Mouse (Mus musculus) c-Kit-positive CD71-positive TER-119-negative erythroid progenitor cells, embryonic 14.5 days (primary cell): ENCODE data around the gene E130114P18Rik.
A peak's percentile ranks its signal among the peaks of the same experiment; 100 is the strongest.

Experiments used
- DNase-seq: peaks from one replicate; pipeline ENCODE4 v3.0.0-alpha.2; 2013; ENCODE audit warnings: low read depth

E130114P18Rik gene

DNA sequence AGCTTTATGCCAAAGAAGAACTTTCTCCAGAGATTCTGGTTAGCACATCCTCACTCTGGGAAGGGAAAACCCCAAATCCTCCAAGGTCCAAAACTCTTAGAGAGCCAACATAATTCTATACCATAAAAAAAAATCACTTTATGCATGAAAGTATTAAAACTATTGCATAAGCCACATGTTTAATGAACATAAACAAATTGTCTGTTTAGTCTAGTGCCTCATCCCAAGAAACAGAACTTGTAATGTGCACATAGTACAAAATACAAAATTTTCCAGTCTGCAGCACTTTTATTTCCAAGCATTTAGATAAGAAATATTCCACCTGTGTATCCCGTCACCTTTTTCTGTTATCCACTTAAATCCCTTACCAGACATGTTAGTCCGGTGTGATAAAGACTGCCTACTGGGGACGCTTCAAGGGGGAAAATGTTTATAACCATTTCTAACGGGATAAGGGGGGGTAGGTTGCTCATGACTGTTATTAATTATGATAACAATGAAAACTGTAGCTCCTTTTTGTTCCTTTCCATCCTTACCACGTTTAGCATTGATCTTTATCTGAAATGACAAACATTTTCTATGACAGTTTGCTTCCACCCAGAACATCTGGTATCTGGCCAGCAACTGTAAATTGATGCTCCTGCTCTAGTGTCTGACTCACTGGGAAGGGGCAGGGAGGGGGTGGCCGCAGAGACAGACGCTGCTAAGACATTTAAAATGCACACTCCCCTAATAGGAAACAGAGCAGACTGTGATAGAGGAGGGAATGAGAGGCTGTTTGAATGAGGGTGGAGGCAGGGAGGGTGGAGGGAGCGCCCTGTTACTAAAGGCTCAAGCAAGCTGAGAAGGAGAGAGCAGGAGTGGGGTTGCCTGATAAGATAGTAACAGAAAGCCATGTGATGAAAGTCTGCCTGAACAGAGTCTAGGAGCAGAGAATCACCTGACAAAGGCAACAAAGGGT is 176.7 kb downstream of the E130114P18Rik start:
- peak; percentile 66 for DNase-seq

DNA sequence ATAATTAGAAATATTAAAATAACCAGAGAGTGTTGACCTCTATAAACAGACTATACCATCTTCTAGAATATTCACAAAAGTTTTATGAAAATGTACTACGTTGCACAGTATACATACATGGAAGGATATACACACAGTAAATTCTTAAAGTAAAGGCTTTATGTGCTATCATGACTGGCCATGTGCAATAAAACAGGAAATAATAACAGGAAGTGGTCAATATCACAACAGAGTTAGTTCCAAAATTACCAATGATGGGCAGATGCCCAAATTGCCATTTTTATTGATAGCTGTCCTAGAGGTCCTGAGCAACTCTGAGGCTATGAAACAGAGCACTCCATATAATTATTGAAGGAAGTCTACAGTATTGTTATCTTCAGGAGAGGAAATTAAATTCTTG is 180.4 kb downstream of the E130114P18Rik start:
- DNase-seq = no peak

GRCm38 (mm10) chr4:97596348-97596747 is 181.5 kb downstream of the E130114P18Rik start:
- DNase-seq = no peak

DNA sequence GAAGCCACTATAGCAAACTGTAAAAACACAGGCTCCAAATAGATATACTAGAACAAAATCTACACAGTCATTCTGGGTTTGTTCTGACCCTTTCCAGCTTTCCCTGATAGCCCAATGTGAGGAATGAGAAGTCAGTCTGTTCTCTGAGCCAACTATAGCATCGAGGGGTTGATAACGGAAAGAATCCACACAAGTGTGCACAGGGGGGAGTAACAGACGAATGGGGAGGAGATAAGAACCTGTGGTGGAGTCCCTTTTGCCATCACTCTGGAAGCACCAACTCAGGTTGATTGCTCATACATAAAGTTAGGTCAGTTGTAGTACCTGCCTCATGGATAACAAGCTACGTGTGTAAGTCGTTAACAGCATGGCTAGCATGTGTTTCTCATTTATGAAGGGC is 184.0 kb downstream of the E130114P18Rik start:
- no peak for DNase-seq

DNA sequence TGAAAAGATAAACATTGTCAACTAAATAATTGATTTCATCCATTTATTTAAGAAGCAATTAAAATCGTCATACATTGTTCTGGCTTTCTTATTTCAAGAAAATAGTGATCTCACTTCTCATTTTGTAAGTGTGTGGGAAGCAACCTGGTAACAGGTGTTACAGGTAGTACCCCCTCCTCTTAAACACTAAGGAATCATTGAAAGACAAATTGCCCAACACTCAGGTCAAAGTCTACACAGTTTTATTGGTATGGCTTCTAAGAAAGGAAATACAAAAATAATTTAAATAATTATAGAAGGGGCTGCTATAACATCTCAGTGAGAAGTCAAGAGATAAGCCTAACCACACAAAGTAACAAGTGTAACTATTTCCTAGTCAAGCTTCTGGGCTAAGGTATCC is 188.1 kb downstream of the E130114P18Rik start:
- DNase-seq = no peak

DNA sequence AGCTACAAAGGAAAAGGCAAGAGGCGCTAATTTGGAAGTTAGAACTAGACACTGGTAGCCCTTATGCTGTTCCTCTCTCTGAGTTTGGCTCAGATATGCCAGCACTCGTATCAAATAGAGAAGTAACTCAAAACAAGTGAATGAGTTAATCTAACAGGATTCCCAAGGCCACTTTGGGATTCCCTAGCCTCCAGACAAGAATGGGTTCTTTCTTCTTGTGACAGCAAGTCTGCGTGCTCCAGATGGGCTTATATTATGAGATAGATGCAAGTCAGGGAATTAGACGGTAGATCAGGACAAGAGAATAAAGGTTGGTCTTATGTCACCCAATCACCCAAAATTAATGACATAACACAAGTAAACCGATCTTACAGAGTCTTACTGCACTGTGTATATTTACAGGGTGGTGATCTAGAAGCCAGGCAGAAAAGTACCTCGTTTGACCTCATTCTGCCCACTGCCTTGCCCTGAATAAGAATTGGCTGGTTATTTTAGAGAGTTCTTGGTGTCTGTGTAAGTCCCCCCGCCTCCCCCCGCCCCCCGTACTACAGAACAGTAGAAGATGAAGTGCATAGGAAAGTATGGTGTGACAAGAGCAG is 190.4 kb downstream of the E130114P18Rik start:
- DNase-seq = no peak

DNA sequence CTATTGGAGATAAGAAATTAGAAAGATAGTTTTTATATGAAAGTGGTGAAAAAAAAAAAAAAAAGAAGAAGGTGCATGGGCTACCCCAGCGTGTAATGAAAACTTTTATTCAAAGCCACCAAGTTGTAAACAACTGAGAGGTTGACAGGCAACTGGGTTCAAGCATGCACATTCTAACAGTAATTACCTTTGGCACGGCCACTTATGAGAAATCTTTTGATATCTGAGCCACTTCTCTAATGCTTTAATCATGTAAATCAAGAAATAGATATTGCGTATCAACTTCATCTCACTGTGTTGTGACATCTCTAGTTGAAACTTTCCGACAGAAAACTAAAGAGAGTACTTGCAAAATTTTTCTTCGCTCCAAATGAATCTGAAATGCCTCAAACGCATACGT is 192.7 kb downstream of the E130114P18Rik start:
- no peak for DNase-seq

DNA sequence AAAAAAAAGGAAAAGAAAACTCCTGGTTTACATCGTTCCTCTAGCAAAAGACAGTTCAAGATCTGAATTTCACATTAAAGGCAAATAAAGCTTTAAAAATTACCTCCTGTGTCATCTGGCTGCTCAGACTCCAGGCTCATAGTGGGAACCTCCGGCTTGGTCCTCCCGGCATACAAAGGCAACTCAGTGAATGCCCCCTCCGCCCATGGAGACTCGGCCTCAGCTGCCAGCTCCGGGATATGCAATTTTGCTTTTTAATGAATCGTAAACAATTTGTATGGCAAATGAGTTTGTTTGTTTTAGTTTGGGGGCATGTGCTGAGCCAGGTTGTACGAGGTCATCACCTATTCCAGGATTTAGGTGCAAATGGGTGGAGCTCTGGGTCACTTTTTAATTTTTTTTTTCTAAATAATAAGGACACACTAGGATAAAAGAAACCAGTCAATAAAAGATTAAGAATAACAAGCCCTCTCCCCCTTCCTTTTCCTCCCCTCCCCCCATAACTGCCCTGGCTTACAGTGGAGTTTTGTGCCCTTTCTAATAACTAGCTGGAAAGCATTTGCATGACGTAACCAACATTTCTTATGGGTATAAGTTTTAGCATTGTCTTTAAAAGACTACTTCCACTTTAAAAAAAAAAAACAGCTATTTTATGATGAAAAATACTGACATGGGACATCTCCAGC is 193.3 kb downstream of the E130114P18Rik start:
- no peak for DNase-seq

DNA sequence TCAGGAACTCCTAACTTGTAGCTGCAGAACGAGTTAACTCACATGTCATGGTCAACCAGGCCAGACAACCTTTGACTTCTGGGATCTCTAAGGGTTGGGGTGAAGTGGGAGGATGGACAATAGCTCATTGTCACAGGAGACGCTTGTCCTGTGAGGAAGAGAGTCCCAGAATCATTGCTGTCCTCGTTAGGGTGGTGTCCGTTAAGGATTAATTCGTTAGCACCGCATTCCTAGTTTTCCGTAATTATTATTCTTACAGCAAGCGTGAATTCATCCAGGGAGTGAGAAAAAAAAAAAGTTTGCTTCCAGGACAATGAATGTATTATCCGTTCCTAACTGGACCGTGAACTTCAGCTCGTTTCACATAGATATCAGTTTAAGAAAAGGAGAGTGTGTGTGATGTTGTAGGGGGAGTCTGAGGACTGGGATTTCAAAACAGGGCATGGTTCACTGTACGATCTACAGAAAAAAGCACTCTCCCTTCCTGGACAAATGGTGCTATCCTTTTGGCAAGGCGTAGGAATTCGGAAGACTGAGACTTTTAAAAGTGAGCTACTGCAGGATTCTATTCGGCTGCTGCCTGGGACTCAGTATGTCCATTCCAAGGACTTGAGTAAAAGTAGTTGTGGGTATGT is 195.0 kb downstream of the E130114P18Rik start:
- no peak for DNase-seq

DNA sequence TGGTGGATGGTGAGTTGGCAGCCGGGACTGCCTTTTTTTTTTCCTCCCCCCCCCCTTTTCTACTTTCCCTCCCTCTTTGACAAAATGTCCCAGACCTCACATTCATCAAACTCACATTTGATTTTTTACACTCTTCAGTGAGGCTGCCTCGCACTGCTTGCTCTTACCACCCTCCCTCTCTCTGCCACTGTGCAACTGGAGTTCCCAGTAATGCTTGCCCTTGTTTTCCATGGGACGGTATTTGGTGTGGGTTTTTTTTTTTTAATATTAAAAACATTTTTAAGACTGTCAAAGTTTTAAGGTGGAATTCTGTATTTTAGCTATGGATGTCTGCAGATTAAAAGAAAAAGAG is 195.8 kb downstream of the E130114P18Rik start:
- DNase-seq = no peak

DNA sequence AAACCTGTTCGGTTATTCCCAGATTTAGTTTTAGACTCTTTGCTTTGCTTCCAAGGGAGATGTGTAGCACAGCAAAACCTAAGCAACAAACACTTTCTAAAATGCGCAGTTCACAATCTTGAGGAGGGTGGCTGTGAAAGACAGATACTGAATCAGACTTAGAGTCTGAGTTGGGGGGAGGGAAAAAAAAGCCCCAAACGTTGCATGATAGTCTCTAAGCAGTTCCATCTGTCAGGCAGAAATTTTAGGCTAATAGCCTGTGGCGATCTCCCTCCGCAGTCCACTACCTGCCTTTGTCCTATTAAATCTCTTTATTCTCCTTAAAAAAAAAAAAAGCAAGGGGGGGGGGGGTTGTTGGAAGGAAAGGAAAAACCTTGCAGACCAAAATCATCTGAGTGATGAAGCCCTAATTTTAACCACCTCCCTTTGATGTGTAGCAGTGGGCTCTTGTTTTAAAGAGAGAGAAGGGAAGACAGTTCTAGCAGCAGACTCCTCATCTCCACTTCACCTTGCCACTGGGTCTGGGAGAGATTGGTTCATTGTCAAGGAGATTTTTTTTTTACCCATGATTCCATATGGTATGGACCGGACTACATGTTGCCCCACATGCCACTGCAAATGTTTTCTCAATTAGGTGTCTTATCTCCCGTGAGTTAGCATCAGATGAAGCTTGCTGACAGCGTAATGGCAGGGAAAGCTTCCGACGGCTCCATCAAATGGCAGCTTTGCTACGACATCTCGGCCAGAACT is 196.4 kb downstream of the E130114P18Rik start:
- DNase-seq = no peak

GRCm38 (mm10) chr4:97580906-97581305 is 197.0 kb downstream of the E130114P18Rik start:
- no peak for DNase-seq

GRCm38 (mm10) chr4:97578571-97579165 is 199.2 kb downstream of the E130114P18Rik start:
- DNase-seq = no peak

DNA sequence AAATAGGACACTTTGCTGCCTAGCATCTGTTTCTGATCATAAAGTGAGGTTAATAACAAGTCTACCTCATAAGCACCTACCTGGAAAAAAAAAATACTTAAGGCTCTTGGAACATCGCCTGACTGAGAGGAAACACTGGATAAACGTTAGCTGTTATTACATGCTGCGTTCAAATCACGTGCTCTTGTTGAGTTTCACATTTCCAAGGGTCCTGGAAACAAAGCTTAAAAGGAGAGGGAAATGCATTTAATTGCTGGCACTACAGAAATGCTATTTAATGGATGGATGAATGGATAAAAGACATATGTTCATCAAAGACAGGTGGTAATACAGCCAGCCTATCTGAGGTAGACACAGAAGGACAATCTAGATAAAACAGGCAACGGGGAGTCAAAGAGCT is 200.4 kb downstream of the E130114P18Rik start:
- no peak for DNase-seq

- DNase-seq = no peak
These were observed 202.4 kb downstream of the E130114P18Rik start for GRCm38 (mm10) chr4:97575447-97575846.

DNA sequence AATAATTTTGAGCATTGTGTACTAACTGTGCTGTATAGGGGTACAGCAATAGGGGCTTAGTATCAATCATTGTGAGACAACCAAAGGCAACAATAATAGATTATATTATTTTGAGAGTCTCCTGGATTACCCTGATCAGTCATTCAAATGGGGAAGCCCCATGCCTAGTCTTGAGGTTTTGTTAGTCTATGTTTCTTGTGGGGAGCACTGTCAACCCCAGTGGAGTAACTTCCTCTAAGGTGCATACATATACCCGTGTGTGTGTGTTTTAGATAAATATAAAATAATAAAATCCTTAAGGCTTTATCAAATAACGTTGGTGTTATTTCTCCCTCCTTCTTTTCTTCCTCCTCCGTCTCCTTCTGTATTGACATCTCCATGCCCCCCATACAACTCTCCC is 208.6 kb downstream of the E130114P18Rik start:
- no peak for DNase-seq

DNA sequence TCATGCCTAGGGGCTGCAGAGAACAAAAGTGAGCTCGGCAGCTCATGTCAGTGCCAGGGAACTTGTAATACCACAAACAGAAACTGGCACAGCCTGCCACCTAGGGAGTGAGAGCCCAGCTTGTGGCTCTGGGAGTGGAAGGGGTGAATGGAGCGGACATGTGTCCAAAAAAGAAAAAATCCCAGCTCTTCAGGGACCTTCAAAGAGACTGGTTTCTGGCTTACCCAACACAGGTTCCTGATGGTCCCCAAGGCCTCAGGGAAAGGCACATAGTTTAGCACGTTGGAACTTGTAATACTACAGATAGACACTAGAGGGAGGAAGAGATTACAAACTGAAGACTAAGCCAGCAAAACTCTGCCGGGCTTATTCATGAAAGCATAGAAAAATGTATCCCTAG is 213.2 kb downstream of the E130114P18Rik start:
- peak; percentile 48 for DNase-seq

GRCm38 (mm10) chr4:97564199-97564598 is 213.7 kb downstream of the E130114P18Rik start:
- DNase-seq = no peak

GRCm38 (mm10) chr4:97557585-97557984 is 220.3 kb downstream of the E130114P18Rik start:
- no peak for DNase-seq

DNA sequence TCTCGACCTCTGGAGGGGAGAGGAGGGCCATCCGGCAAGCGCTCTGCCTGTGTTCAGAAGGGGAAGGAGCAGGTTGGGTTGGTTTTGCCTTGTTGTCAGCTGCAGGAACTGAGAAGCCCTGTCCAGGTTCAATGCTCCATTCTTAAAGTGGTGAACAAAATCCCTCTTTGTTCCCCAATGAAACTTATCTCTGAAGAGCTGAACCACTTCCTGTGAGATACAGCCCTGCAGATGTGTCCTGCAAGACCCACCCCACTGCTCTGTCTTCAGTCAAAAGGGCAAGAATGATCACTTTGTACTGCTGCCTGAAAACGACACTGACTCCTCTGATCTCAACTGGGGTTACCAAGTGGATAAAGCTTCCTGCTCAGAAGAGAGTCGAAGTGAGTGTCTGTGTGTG is 233.9 kb downstream of the E130114P18Rik start:
- DNase-seq = no peak

DNA sequence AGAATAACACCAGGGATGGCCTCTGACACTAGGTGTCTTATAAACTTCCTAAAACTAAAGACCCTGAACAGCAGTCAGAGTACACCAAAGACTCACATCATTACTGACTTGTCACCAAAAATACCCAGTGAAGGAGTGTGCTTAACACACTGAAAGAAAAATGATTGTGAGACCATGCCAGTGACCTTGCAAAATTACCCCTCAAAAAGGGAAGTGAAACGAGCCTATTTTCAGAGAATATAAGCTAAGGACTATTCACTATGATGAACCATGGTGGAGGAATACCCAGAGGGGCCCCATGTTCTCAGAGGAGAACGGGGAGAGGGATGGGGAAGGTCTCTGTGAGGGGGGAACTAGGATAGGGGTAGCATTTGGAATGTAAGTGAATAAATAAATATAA is 245.8 kb downstream of the E130114P18Rik start:
- no peak for DNase-seq
